8 mouse cellular contexts compared by ENCODE assay signal in genomic region chr14:25606372-25607140, GRCm38 (mm10).
DNase-seq lines count a peak whose midpoint lies in the region; ATAC-seq and TF ChIP-seq lines count a peak whose summit lies in the region.

No protein-coding gene starts in this region.

- H3K36me3 ChIP-seq in CH12.LX (replicated peaks in 1 of 2; ENCODE audit: control insufficient read depth in 1 of 2, insufficient read depth in 1 of 2, low read length in 1 of 2): peaks cover 0 to 29% of the 10 kb centered on the region in 2 experiments
- no peaks in the 10 kb centered on the region for H3K36me3 ChIP-seq in forebrain, embryonic 11.5 days (ENCODE audit: control insufficient read depth, insufficient read depth, low read length)
- H3K36me3 ChIP-seq in megakaryocyte, embryonic 14.5 days (replicated peaks; ENCODE audit: low read length): peaks cover 42% of the 10 kb centered on the region

- H3K79me2 ChIP-seq in CH12.LX (replicated peaks; ENCODE audit: control insufficient read depth, extremely low read depth, insufficient read depth, poor library complexity, severe bottlenecking): peaks cover 4% of the 10 kb centered on the region; the same call in 1 of the 2 replicates

- peak overlapping the region; percentile 51 for H3K9ac ChIP-seq in CH12.LX (ENCODE audit: insufficient read depth, low read depth)
- peak overlapping the region; percentile 98 for H3K9ac ChIP-seq in forebrain, embryonic 11.5 days (ENCODE audit: low read length)

- intact Hi-C loops in heart, postnatal 25 days (cut with DNase I): no loop called here

- TF ChIP-seq POLR2A in CH12.LX (IDR thresholded peaks at IDR 0.05; ENCODE audit: low read depth, low read length): peak; percentile 15; the same call in 1 of the 2 replicates

- dilution Hi-C loops in CH12.LX (cut with MboI; ENCODE audit: extremely low pct_ligation_motif_present, extremely low pct_unique_long_range_greater_than_20kb, low sequenced_read_pairs): no loop called here

- in situ Hi-C loops in CH12.LX (cut with MboI; ENCODE audit: low pct_ligation_motif_present, low pct_unique_long_range_greater_than_20kb, low sequenced_read_pairs): loop anchor here (25.0 kb wide), 1 partner anchor 1119 kb away; the partner anchor contains the start of genes Polr3a and Rps24

- no peak overlapping the region for H3K27ac ChIP-seq in CH12.LX (ENCODE audit: insufficient read depth, low read depth)
- H3K27ac ChIP-seq in forebrain, embryonic 11.5 days (ENCODE audit: low read depth, low read length): peak overlapping the region; percentile 98

- H3K4me1 ChIP-seq in CH12.LX (ENCODE audit: control insufficient read depth in 1 of 2, insufficient read depth in 2 of 2): peaks cover 17 to 43% of the 10 kb centered on the region in 2 experiments; a peak in 3 of 4 replicates
- peaks cover 60% of the 10 kb centered on the region for H3K4me1 ChIP-seq in forebrain, embryonic 11.5 days (replicated peaks; ENCODE audit: control insufficient read depth, insufficient read depth, low read length)
- peaks cover 93% of the 10 kb centered on the region for H3K4me1 ChIP-seq in megakaryocyte, embryonic 14.5 days

- no peaks in the 10 kb centered on the region for H3K9me3 ChIP-seq in CH12.LX (replicated peaks; ENCODE audit: low read length)
- H3K9me3 ChIP-seq in forebrain, embryonic 11.5 days (ENCODE audit: control insufficient read depth, low read length): no peaks in the 10 kb centered on the region
- no peaks in the 10 kb centered on the region for H3K9me3 ChIP-seq in megakaryocyte, embryonic 14.5 days

- peak; percentile 36 for ATAC-seq in forebrain, embryonic 11.5 days (replicated peaks; ENCODE audit: low FRiP score)

- no peaks in the 10 kb centered on the region for H3K27me3 ChIP-seq in CH12.LX (replicated peaks)
- H3K27me3 ChIP-seq in forebrain, embryonic 11.5 days (ENCODE audit: control insufficient read depth, insufficient read depth, low read length): no peaks in the 10 kb centered on the region
- peaks cover 8% of the 10 kb centered on the region for H3K27me3 ChIP-seq in megakaryocyte, embryonic 14.5 days (replicated peaks)

- no peak for TF ChIP-seq CTCF in CH12.LX (conservative IDR thresholded peaks at IDR 0.05 in 1 of 2, IDR thresholded peaks at IDR 0.05 in 1 of 2; ENCODE audit: low read depth in 2 of 2, low read length in 2 of 2)

- TF ChIP-seq EP300 in CH12.LX (IDR thresholded peaks at IDR 0.05; ENCODE audit: low read length): no peak

- H3K4me2 ChIP-seq in CH12.LX (ENCODE audit: insufficient read depth, low read depth, poor library complexity, severe bottlenecking): peak overlapping the region; percentile 89
- peak overlapping the region; percentile 97 for H3K4me2 ChIP-seq in forebrain, embryonic 11.5 days (ENCODE audit: low read depth, low read length, severe bottlenecking)

- H3K4me3 ChIP-seq in CH12.LX (replicated peaks in 1 of 3; ENCODE audit: low read depth in 2 of 3, low read length in 2 of 3, poor library complexity in 1 of 3): peak overlapping the region; percentile 41 to 75 (median 75)
- H3K4me3 ChIP-seq in forebrain, embryonic 11.5 days (ENCODE audit: low read depth, low read length): peak overlapping the region; percentile 83
- H3K4me3 ChIP-seq in megakaryocyte, embryonic 14.5 days (replicated peaks): peak overlapping the region; percentile 93

- TF ChIP-seq RAD21 in CH12.LX (IDR thresholded peaks at IDR 0.05; ENCODE audit: low read depth, low read length): no peak

- under 1% methylated on average over 30 of the region's 31 CpGs for WGBS in forebrain, embryonic 11.5 days

- no peak for DNase-seq in CH12.LX (ENCODE audit: extremely low read depth)
- DNase-seq in T-cell, adult 2 months (ENCODE audit: low spot score): peak; percentile 70
- peak; percentile 85 for DNase-seq in forebrain, embryonic 11.5 days (ENCODE audit: low spot score)
- DNase-seq in heart, postnatal 25 days (ENCODE audit: low spot score): peak; percentile 66
- DNase-seq in kidney, postnatal 36 days: peak; percentile 82 to 85
- peak; percentile 73 to 77 for DNase-seq in spleen, postnatal 36 days (ENCODE audit: low spot score in 2 of 2)
- DNase-seq in cerebellum, postnatal 10 days: no peak

TF ChIP-seq in CH12.LX, 34 proteins besides CTCF, POLR2A, EP300 and RAD21:
- TF ChIP-seq USF2 (conservative IDR thresholded peaks at IDR 0.05; ENCODE audit: low read depth, low read length): no peak
- no peak; the same call in 1 of the 2 replicates for TF ChIP-seq NELFE (IDR thresholded peaks at IDR 0.05; ENCODE audit: low read depth, low read length)
- peak; percentile 18; the same call in 1 of the 2 replicates for TF ChIP-seq TCF12 (IDR thresholded peaks at IDR 0.05; ENCODE audit: low read depth, low read length)
- TF ChIP-seq SIN3A (IDR thresholded peaks at IDR 0.05; ENCODE audit: low read length): peak; percentile 61
- no peak for TF ChIP-seq ZC3H11A (IDR thresholded peaks at IDR 0.05; ENCODE audit: low read depth, low read length)
- TF ChIP-seq BHLHE40 (IDR thresholded peaks at IDR 0.05; ENCODE audit: low read depth, low read length): 0 out of 2 replicates have a peak, but pooled peaks have one; percentile 9
- 0 out of 2 replicates have a peak, but pooled peaks have one; percentile 41 for TF ChIP-seq MXI1 (IDR thresholded peaks at IDR 0.05; ENCODE audit: low read depth, low read length)
- no peak for TF ChIP-seq CHD1 (IDR thresholded peaks at IDR 0.05; ENCODE audit: low read depth, low read length)
- no peak for TF ChIP-seq KAT2A (IDR thresholded peaks at IDR 0.05; ENCODE audit: insufficient replicate concordance, low read length)

Comparison
In these comparisons a context has a peak if more than half of its experiments do, and no peak if none do; other contexts are left out.
1. DNase-seq: peak in T-cell, adult 2 months (single experiment), forebrain, embryonic 11.5 days (single experiment), heart, postnatal 25 days (single experiment), kidney, postnatal 36 days (2 of 2) and spleen, postnatal 36 days (2 of 2); none in CH12.LX (single experiment) and cerebellum, postnatal 10 days (0 of 2).
2. Peak in every context shown above with its lines, with median percentiles within 50 percentile points of each other: H3K4me3 ChIP-seq.